Mouse (Mus musculus) embryonic facial prominence, embryonic 10.5 days (tissue): ENCODE measurements around the gene Nlgn2. TPM values are rescaled to one million over a fixed set of nuclear protein-coding genes. Genes with fewer than 3 reads are reported as not detected.

Source experiments
- DNase-seq: peaks from one replicate; pipeline ENCODE4 v3.0.0-alpha.2; 2017; ENCODE audit warnings: low spot score
- H3K27ac ChIP-seq: fragments of 300-500 bp; sonication (generic); replicated peaks from 2 replicates; pipeline ENCODE4 v1.5.1; 2016; ENCODE audit warnings: mild to moderate bottlenecking
- H3K27me3 ChIP-seq: fragments of 300-500 bp; sonication (generic); replicated peaks from 2 replicates; pipeline ENCODE4 v1.6.1; 2016; ENCODE audit warnings: low read depth, mild to moderate bottlenecking; ENCODE audit not compliant: poor library complexity, severe bottlenecking
- H3K36me3 ChIP-seq: fragments of 300-500 bp; sonication (generic); replicated peaks from 2 replicates; pipeline ENCODE4 v1.6.1; 2016; ENCODE audit warnings: mild to moderate bottlenecking, moderate library complexity
- H3K4me1 ChIP-seq: fragments of 300-500 bp; sonication (generic); 2 replicates; pipeline ENCODE4 v1.6.1; 2016
- H3K4me3 ChIP-seq: fragments of 300-500 bp; sonication (generic); 2 replicates; pipeline ENCODE4 v1.5.1; 2016; ENCODE audit warnings: mild to moderate bottlenecking, moderate library complexity
- H3K9me3 ChIP-seq: fragments of 300-500 bp; sonication (generic); 2 replicates; pipeline ENCODE4 v1.6.1; 2016; ENCODE audit warnings: mild to moderate bottlenecking
- WGBS: fragments of 180-500 bp; shearing (Covaris S2); methylation state at CpG from one replicate; pipeline ENCODE4 v1.1.7; 2016; 5-methylcytosine and 5-hydroxymethylcytosine counted together
- polyA plus RNA-seq: library from polyadenylated mRNA; unstranded; fragments of >200 nt; fragmentation: Nextera tagmentation; extraction: Ambion mirVana; gene quantifications from 2 replicates; pipeline ENCODE4 v1.2.1, GENCODE M21; 2016

The Nlgn2 gene
- polyA plus RNA-seq, 1 experiment from 2014 or later: 5.4 TPM

GRCm38 (mm10) chr11:69810280-69810679 is 27.3 kb downstream of the Nlgn2 start:
- no peak overlapping the region for H3K27ac ChIP-seq
- H3K27me3 ChIP-seq: peaks cover 22% of the 10 kb centered on the region
- H3K4me3 ChIP-seq: no peak overlapping the region
- no peaks in the 10 kb centered on the region for H3K4me1 ChIP-seq
- DNase-seq: no peak
- H3K9me3 ChIP-seq: no peaks in the 10 kb centered on the region; the same call in 1 of the 2 replicates
- H3K36me3 ChIP-seq: no peaks in the 10 kb centered on the region

- H3K4me3 ChIP-seq: no peak overlapping the region
Measured at GRCm38 (mm10) chr11:69807641-69808040, 29.9 kb downstream of the Nlgn2 start.

GRCm38 (mm10) chr11:69806378-69806777 is 31.2 kb downstream of the Nlgn2 start:
- WGBS: 81% methylated on average over 4 of the region's 4 CpGs
- no peaks in the 10 kb centered on the region for H3K36me3 ChIP-seq
- peaks cover 38% of the 10 kb centered on the region for H3K4me1 ChIP-seq
- no peak overlapping the region for H3K4me3 ChIP-seq
- H3K27ac ChIP-seq: no peak overlapping the region
- no peaks in the 10 kb centered on the region; the same call in 1 of the 2 replicates for H3K9me3 ChIP-seq
- H3K27me3 ChIP-seq: peaks cover 61% of the 10 kb centered on the region
- no peak for DNase-seq

More at GRCm38 (mm10) chr11:69807641-69808040, 29.9 kb downstream of the Nlgn2 start:
- 84% methylated on average over 2 of the region's 2 CpGs for WGBS
- DNase-seq: no peak
- no peaks in the 10 kb centered on the region; the same call in 1 of the 2 replicates for H3K9me3 ChIP-seq
- peaks cover 49% of the 10 kb centered on the region for H3K27me3 ChIP-seq
- H3K4me1 ChIP-seq: peaks cover 25% of the 10 kb centered on the region
- no peak overlapping the region for H3K27ac ChIP-seq
- no peaks in the 10 kb centered on the region for H3K36me3 ChIP-seq

GRCm38 (mm10) chr11:69804972-69805909 is 32.3 kb downstream of the Nlgn2 start, which contains the start of gene Tmem102:
Gene Tmem102, minus strand, starts transcription at chr11:69805624.
- peaks cover 73% of the 10 kb centered on the region for H3K27me3 ChIP-seq
- H3K27ac ChIP-seq: no peak within 1 kb of the TSS
- H3K36me3 ChIP-seq: no peaks in the 10 kb centered on the region
- H3K9me3 ChIP-seq: no peaks in the 10 kb centered on the region; the same call in 1 of the 2 replicates
- WGBS: 4% methylated on average over 29 of the region's 29 CpGs
- peaks cover 49% of the 10 kb centered on the region for H3K4me1 ChIP-seq
- peak within 1 kb of the TSS; percentile 67 for H3K4me3 ChIP-seq
- DNase-seq: peak; percentile 37

- Histone ChIP-seq H3K4me1 (peaks cover 55% of the 10 kb centered on the region), H3K36me3 (no peaks in the 10 kb centered on the region), H3K4me3 (peak overlapping the region; percentile 67), H3K27me3 (peaks cover 79% of the 10 kb centered on the region), H3K9me3 (no peaks in the 10 kb centered on the region; the same call in 1 of the 2 replicates), H3K27ac (no peak overlapping the region)
- no peak for DNase-seq
- WGBS: 5% methylated on average over 12 of the region's 12 CpGs
Measured at GRCm38 (mm10) chr11:69804652-69804940, 33.0 kb downstream of the Nlgn2 start.

- Histone ChIP-seq H3K27ac (peak overlapping the region; percentile 31), H3K4me1 (peaks cover 61% of the 10 kb centered on the region), H3K27me3 (peaks cover 85% of the 10 kb centered on the region)
Measured at GRCm38 (mm10) chr11:69803786-69804651, 33.6 kb downstream of the Nlgn2 start.

GRCm38 (mm10) chr11:69803328-69803727 is 34.3 kb downstream of the Nlgn2 start:
- Histone ChIP-seq H3K4me1 (peaks cover 63% of the 10 kb centered on the region), H3K27me3 (peaks cover 92% of the 10 kb centered on the region), H3K9me3 (no peaks in the 10 kb centered on the region; the same call in 1 of the 2 replicates), H3K36me3 (no peaks in the 10 kb centered on the region), H3K4me3 (peak overlapping the region; percentile 67), H3K27ac (peak overlapping the region; percentile 31)
- no peak for DNase-seq
- WGBS: 2% methylated on average over 12 of the region's 12 CpGs

More at GRCm38 (mm10) chr11:69803786-69804651, 33.6 kb downstream of the Nlgn2 start:
- H3K36me3 ChIP-seq: no peaks in the 10 kb centered on the region
- peak overlapping the region; percentile 67 for H3K4me3 ChIP-seq
- no peaks in the 10 kb centered on the region; the same call in 1 of the 2 replicates for H3K9me3 ChIP-seq
- peak; percentile 84 for DNase-seq
- 1% methylated on average over 60 of the region's 60 CpGs for WGBS

- H3K27ac ChIP-seq: peak overlapping the region; percentile 63
Measured at GRCm38 (mm10) chr11:69802648-69803105, 34.9 kb downstream of the Nlgn2 start.

GRCm38 (mm10) chr11:69801379-69801977 is 36.1 kb downstream of the Nlgn2 start, which contains the start of gene Fgf11:
Gene Fgf11, minus strand, starts transcription at chr11:69801857.
- peak within 1 kb of the TSS; percentile 91 for H3K27ac ChIP-seq
- peak within 1 kb of the TSS; percentile 67 for H3K4me3 ChIP-seq
- peak; percentile 43 for DNase-seq
- peaks cover 100% of the 10 kb centered on the region for H3K27me3 ChIP-seq
- no peaks in the 10 kb centered on the region; the same call in 1 of the 2 replicates for H3K9me3 ChIP-seq
- no peaks in the 10 kb centered on the region for H3K36me3 ChIP-seq
- H3K4me1 ChIP-seq: peaks cover 63% of the 10 kb centered on the region
- 1% methylated on average over 33 of the region's 33 CpGs for WGBS

More at GRCm38 (mm10) chr11:69802648-69803105, 34.9 kb downstream of the Nlgn2 start:
- Histone ChIP-seq H3K27me3 (peaks cover 98% of the 10 kb centered on the region), H3K4me3 (peak overlapping the region; percentile 67), H3K36me3 (no peaks in the 10 kb centered on the region), H3K9me3 (no peaks in the 10 kb centered on the region; the same call in 1 of the 2 replicates), H3K4me1 (peaks cover 63% of the 10 kb centered on the region)
- under 1% methylated on average over 33 of the region's 33 CpGs for WGBS
- DNase-seq: peak; percentile 86

- DNase-seq: peak; percentile 88
- no peaks in the 10 kb centered on the region for H3K9me3 ChIP-seq
- peaks cover 100% of the 10 kb centered on the region for H3K27me3 ChIP-seq
- peak overlapping the region; percentile 67 for H3K4me3 ChIP-seq
- peak overlapping the region; percentile 91 for H3K27ac ChIP-seq
- H3K36me3 ChIP-seq: no peaks in the 10 kb centered on the region
- under 1% methylated on average over 36 of the region's 36 CpGs for WGBS
- peaks cover 68% of the 10 kb centered on the region for H3K4me1 ChIP-seq
Measured at GRCm38 (mm10) chr11:69800392-69801197, 37.0 kb downstream of the Nlgn2 start.

- peak overlapping the region; percentile 91 for H3K27ac ChIP-seq
- H3K36me3 ChIP-seq: no peaks in the 10 kb centered on the region
- WGBS: under 1% methylated on average over 11 of the region's 11 CpGs
- no peaks in the 10 kb centered on the region for H3K9me3 ChIP-seq
- H3K4me1 ChIP-seq: peaks cover 72% of the 10 kb centered on the region
- H3K27me3 ChIP-seq: peaks cover 100% of the 10 kb centered on the region
- peak overlapping the region; percentile 67 for H3K4me3 ChIP-seq
- no peak for DNase-seq
Measured at GRCm38 (mm10) chr11:69800138-69800391, 37.5 kb downstream of the Nlgn2 start.
